Mouse (Mus musculus) layer of hippocampus, adult 11-12 months (tissue): Measurements from ENCODE around the gene Rph3al.

ENCODE experiments used
- DNase-seq: peaks from one replicate; pipeline ENCODE4 v3.0.0; 2022; ENCODE audit warnings: low spot score

The Rph3al gene

GRCm38 (mm10) chr11:75861653-75862052 lies 76.6 kb downstream of the Rph3al start:
- DNase-seq: no peak

GRCm38 (mm10) chr11:75861213-75861612 lies 77.0 kb downstream of the Rph3al start:
- no peak for DNase-seq

GRCm38 (mm10) chr11:75859460-75859859 lies 78.8 kb downstream of the Rph3al start:
- no peak for DNase-seq

GRCm38 (mm10) chr11:75858975-75859374 lies 79.3 kb downstream of the Rph3al start:
- DNase-seq: no peak

- no peak for DNase-seq
Measured at GRCm38 (mm10) chr11:75857781-75858180, 80.4 kb downstream of the Rph3al start.

GRCm38 (mm10) chr11:75854327-75854726 lies 83.9 kb downstream of the Rph3al start:
- no peak for DNase-seq

GRCm38 (mm10) chr11:75853067-75853636 lies 85.1 kb downstream of the Rph3al start:
- DNase-seq: no peak

GRCm38 (mm10) chr11:75852485-75852884 lies 85.7 kb downstream of the Rph3al start:
- no peak for DNase-seq

- no peak for DNase-seq
Measured at GRCm38 (mm10) chr11:75849552-75849951, 88.7 kb downstream of the Rph3al start.

GRCm38 (mm10) chr11:75846589-75846988 lies 91.6 kb downstream of the Rph3al start:
- no peak for DNase-seq

- DNase-seq: no peak
Measured at GRCm38 (mm10) chr11:75845675-75846074, 92.6 kb downstream of the Rph3al start.

GRCm38 (mm10) chr11:75842904-75843619 lies 95.2 kb downstream of the Rph3al start:
- DNase-seq: no peak

GRCm38 (mm10) chr11:75841503-75841902 lies 96.7 kb downstream of the Rph3al start:
- no peak for DNase-seq

GRCm38 (mm10) chr11:75839536-75840430 lies 98.4 kb downstream of the Rph3al start:
- DNase-seq: no peak

GRCm38 (mm10) chr11:75838861-75839426 lies 99.3 kb downstream of the Rph3al start:
- DNase-seq: no peak

- no peak for DNase-seq
Measured at GRCm38 (mm10) chr11:75836240-75836610, 102.0 kb downstream of the Rph3al start.

GRCm38 (mm10) chr11:75835587-75836239 lies 102.5 kb downstream of the Rph3al start:
- DNase-seq: peak; percentile 49

GRCm38 (mm10) chr11:75833081-75833480 lies 105.1 kb downstream of the Rph3al start:
- no peak for DNase-seq

GRCm38 (mm10) chr11:75830386-75830785 lies 107.8 kb downstream of the Rph3al start:
- no peak for DNase-seq

GRCm38 (mm10) chr11:75827414-75827813 lies 110.8 kb downstream of the Rph3al start:
- no peak for DNase-seq

- DNase-seq: no peak
Measured at GRCm38 (mm10) chr11:75823506-75823905, 114.7 kb downstream of the Rph3al start.

GRCm38 (mm10) chr11:75813085-75813484 lies 125.1 kb downstream of the Rph3al start:
- no peak for DNase-seq
